Mouse (Mus musculus) ES-E14 (cell line): ENCODE measurements around the gene Upk3a.

Experiments
- CHD2 ChIP-seq: IDR thresholded peaks from 2 replicates; pipeline ENCODE4 v1.6.1; 2014; ENCODE audit warnings: mild to moderate bottlenecking, low read depth, low read length, inconsistent platforms
- HCFC1 ChIP-seq: IDR thresholded peaks from 2 replicates; pipeline ENCODE4 v1.6.1; 2012; ENCODE audit warnings: low read length, inconsistent platforms, borderline replicate concordance; ENCODE audit not compliant: insufficient read depth
- MAFK ChIP-seq: IDR thresholded peaks from 2 replicates; pipeline ENCODE4 v1.6.1; 2014; ENCODE audit warnings: mild to moderate bottlenecking, low read depth, low read length, inconsistent platforms; ENCODE audit not compliant: insufficient read depth
- ZC3H11A ChIP-seq: IDR thresholded peaks from 2 replicates; pipeline ENCODE4 v1.6.1; 2012; ENCODE audit warnings: low read depth, mild to moderate bottlenecking, inconsistent platforms, low read length, borderline replicate concordance
- ZNF384 ChIP-seq: IDR thresholded peaks from 2 replicates; pipeline ENCODE4 v1.6.1; 2012; ENCODE audit warnings: low read depth, low read length, inconsistent platforms

GRCm38 (mm10) chr15:85027740-85028139 lies 10.8 kb downstream of the Upk3a start:
- no peak for TF ChIP-seq HCFC1
- no peak for TF ChIP-seq ZNF384
- TF ChIP-seq ZC3H11A: no peak
- no peak for TF ChIP-seq MAFK
- no peak for TF ChIP-seq CHD2
